Mouse (Mus musculus): ENCODE results near the gene Cct4. TPM values are rescaled to one million over a fixed set of nuclear protein-coding genes. Genes with fewer than 3 reads are reported as not detected.

Cct4 gene
- polyA plus RNA-seq, 1 experiment, result 148 TPM

DNA sequence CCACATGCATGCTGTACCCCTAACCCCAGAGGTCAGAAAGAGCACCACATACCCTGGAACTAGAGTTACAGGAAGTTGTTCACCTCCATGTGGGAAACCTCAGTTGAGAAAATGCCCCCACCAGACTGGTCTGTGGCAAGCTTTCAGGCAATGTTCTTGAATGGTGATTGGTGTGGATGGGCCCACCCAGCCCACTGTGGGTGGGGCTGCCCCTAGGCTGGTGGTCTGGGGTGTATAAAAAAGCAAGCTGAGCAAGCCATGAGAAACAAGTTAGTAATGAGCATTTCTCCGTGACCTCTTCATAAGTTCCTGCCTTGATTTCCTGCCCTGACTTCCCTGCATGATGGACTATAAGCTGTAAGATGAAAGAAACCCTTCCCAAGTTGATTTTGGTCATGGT, 28.2 kb upstream of the Cct4 start:
- no peaks in the 10 kb centered on the region for H3K36me3 ChIP-seq (ENCODE audit: control insufficient read depth, insufficient read depth, low read length)
- H3K4me1 ChIP-seq (ENCODE audit: control insufficient read depth, insufficient read depth, low read length), result no peaks in the 10 kb centered on the region
- H3K27me3 ChIP-seq (replicated peaks; ENCODE audit: control insufficient read depth, insufficient read depth, low read length), result no peaks in the 10 kb centered on the region; the same call in 1 of the 2 replicates
- 97% methylated on average over 1 of the region's 1 CpGs for WGBS
- H3K4me3 ChIP-seq (ENCODE audit: insufficient read depth, low read depth, low read length), result no peak overlapping the region
- no peak overlapping the region for H3K27ac ChIP-seq (ENCODE audit: insufficient read depth, low read depth, low read length)
- no peak for DNase-seq
- TF ChIP-seq CTCF (conservative IDR thresholded peaks at IDR 0.05; ENCODE audit: insufficient read depth, insufficient read length, low read depth, low read length) (no peak), POLR2A (IDR thresholded peaks at IDR 0.05; ENCODE audit: low read depth, low read length) (no peak)

DNA sequence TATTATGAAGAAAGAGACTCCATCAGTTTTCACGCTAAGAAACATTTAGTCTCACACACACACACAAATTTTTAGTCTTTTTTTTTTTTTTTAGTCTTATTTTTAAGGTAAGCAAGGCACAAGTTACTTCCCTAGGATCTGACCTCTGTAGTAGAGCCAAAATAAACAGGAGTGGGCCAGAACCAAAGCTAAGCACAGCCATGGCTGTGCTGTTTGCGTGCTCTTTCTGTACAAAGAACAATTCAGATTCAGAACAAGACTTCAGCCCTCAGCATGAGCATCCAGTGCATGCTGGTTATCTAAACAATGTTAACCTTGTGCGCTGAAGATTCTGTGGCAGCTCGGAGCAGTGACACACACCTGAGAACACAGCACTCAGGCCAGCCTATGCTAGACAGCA, 25.9 kb upstream of the Cct4 start:
- H3K4me3 ChIP-seq (ENCODE audit: insufficient read depth, low read depth, low read length), result no peak overlapping the region
- no peak for DNase-seq
- no peak overlapping the region for H3K27ac ChIP-seq (ENCODE audit: insufficient read depth, low read depth, low read length)
- H3K36me3 ChIP-seq (ENCODE audit: control insufficient read depth, insufficient read depth, low read length), result no peaks in the 10 kb centered on the region
- no peaks in the 10 kb centered on the region; the same call in 1 of the 2 replicates for H3K27me3 ChIP-seq (replicated peaks; ENCODE audit: control insufficient read depth, insufficient read depth, low read length)
- TF ChIP-seq POLR2A (IDR thresholded peaks at IDR 0.05; ENCODE audit: low read depth, low read length) (no peak), CTCF (conservative IDR thresholded peaks at IDR 0.05; ENCODE audit: insufficient read depth, insufficient read length, low read depth, low read length) (no peak)
- no peaks in the 10 kb centered on the region for H3K4me1 ChIP-seq (ENCODE audit: control insufficient read depth, insufficient read depth, low read length)
- WGBS, result 64% methylated on average over 4 of the region's 4 CpGs

DNA sequence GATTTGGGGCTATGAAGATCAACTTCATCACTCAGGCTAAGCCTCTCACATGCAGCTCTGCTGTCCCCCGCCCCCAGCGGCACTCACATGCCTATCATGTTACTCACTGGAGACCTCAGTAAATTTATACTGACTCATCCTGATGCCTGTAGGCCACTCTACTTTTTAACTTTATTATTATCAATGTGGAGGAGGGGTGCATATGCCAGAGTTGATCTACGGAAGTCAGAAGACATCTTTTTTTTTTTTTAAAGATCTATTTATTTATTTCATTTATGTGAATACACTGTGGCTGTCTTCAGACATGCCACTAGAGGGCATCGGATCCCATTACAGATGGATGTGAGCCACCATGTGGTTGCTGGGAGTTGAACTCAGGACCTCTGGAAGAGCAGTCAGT, 24.8 kb upstream of the Cct4 start:
- H3K27me3 ChIP-seq (replicated peaks; ENCODE audit: control insufficient read depth, insufficient read depth, low read length), result no peaks in the 10 kb centered on the region; the same call in 1 of the 2 replicates
- no peaks in the 10 kb centered on the region for H3K4me1 ChIP-seq (ENCODE audit: control insufficient read depth, insufficient read depth, low read length)
- WGBS, result 74% methylated on average over 4 of the region's 4 CpGs
- no peak overlapping the region for H3K4me3 ChIP-seq (ENCODE audit: insufficient read depth, low read depth, low read length)
- TF ChIP-seq CTCF (conservative IDR thresholded peaks at IDR 0.05; ENCODE audit: insufficient read depth, insufficient read length, low read depth, low read length), result 0 out of 2 replicates have a peak, but pooled peaks have one; percentile 7
- TF ChIP-seq POLR2A (IDR thresholded peaks at IDR 0.05; ENCODE audit: low read depth, low read length), result no peak
- H3K36me3 ChIP-seq (ENCODE audit: control insufficient read depth, insufficient read depth, low read length), result no peaks in the 10 kb centered on the region
- no peak overlapping the region for H3K27ac ChIP-seq (ENCODE audit: insufficient read depth, low read depth, low read length)
- no peak for DNase-seq

DNA sequence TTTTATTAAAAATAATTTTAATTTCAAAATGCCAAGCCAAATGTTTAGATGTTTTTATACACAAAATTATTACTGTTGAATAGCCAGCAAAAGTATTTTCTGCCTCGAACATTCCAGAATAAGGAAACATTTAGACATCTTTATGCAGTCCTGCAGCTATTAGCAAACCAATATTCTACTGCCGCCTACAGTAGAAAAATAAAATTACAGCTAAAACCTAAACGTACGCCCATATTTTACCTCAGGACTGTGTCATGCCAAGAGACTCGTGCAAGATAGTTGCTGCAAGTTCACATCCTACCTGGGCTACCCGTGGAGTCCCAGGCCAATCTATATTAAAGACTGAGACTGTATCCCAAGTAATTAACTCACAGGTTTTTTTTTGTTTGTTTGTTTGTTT, 20.8 kb upstream of the Cct4 start:
- Histone ChIP-seq H3K4me3 (ENCODE audit: insufficient read depth, low read depth, low read length) (no peak overlapping the region), H3K4me1 (ENCODE audit: control insufficient read depth, insufficient read depth, low read length) (no peaks in the 10 kb centered on the region; the same call in 1 of the 2 replicates), H3K27ac (ENCODE audit: insufficient read depth, low read depth, low read length) (no peak overlapping the region), H3K36me3 (ENCODE audit: control insufficient read depth, insufficient read depth, low read length) (no peaks in the 10 kb centered on the region), H3K27me3 (replicated peaks; ENCODE audit: control insufficient read depth, insufficient read depth, low read length) (no peaks in the 10 kb centered on the region; the same call in 1 of the 2 replicates)
- DNase-seq, result peak; percentile 51
- 42% methylated on average over 6 of the region's 6 CpGs for WGBS
- TF ChIP-seq CTCF (conservative IDR thresholded peaks at IDR 0.05; ENCODE audit: insufficient read depth, insufficient read length, low read depth, low read length) (no peak), POLR2A (IDR thresholded peaks at IDR 0.05; ENCODE audit: low read depth, low read length) (no peak)

DNA sequence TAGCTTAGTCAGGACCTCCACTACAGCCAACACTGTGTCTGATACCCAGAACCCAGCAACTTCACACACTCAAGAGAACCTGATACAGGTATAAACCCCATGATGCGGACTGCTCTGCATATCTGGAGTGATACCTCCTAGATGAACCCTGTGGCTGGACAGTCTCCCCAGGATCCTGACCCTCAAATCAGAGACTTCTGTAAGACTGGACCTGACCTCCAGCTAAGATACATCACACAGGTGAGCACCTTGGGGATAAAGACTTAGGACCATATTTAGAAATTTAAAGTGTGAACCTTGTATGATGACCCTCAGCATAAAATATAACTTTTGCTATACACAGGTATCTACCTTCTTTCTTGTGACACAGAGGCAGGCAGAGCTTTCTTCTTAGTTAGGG, 19.8 kb upstream of the Cct4 start:
- TF ChIP-seq CTCF (conservative IDR thresholded peaks at IDR 0.05; ENCODE audit: insufficient read depth, insufficient read length, low read depth, low read length) (no peak), POLR2A (IDR thresholded peaks at IDR 0.05; ENCODE audit: low read depth, low read length) (no peak)
- no peaks in the 10 kb centered on the region for H3K36me3 ChIP-seq (ENCODE audit: control insufficient read depth, insufficient read depth, low read length)
- H3K27ac ChIP-seq (ENCODE audit: insufficient read depth, low read depth, low read length), result no peak overlapping the region
- H3K4me3 ChIP-seq (ENCODE audit: insufficient read depth, low read depth, low read length), result no peak overlapping the region
- DNase-seq, result no peak
- WGBS, result 97% methylated on average over 1 of the region's 1 CpGs
- no peaks in the 10 kb centered on the region; the same call in 1 of the 2 replicates for H3K27me3 ChIP-seq (replicated peaks; ENCODE audit: control insufficient read depth, insufficient read depth, low read length)
- H3K4me1 ChIP-seq (ENCODE audit: control insufficient read depth, insufficient read depth, low read length), result peaks cover 2% of the 10 kb centered on the region; the same call in 1 of the 2 replicates

DNA sequence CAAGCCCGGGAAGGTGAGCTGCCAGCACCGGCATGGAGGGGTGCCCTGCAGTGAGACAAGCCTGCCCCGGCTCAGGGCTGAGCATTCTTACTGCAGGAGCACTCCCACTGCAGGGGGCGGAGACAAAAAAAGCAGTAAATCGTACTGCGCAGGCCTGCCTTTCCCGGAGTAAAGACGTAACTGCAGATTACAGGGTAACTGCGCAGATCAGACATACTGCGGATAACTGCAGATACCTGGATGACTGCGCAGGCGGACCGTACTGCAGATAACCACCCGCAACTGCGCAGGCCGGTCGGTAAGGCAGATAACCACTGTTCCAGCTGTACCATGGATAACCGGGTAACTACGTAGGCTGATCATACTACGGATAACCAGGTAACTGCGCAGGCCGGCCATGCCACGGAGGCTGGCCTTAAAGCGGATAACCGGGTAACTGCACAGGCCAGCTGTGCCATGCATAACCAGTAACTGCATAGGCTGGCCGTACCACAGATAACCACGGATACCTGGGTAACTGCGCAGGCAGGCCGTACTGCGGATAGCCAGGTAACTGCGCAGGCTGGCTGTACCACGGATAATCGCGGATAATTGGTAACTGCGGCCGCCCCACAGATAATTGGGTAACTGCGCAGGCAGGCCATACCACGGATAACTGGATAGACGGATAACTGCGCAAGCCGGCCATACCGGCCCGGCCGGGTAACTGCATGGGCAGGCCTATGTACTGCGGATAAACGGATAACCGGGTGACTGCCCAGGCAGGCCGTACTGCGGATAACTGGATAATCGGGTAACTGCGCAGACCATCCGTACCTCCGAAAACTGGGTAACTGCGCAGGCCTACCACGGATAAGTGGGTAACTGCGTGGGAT, 18.2 kb upstream of the Cct4 start, which contains the start of gene Zrsr1:
Gene Zrsr1, plus strand, starts transcription at position 171 of the 875 bp plus-strand sequence.
- H3K27ac ChIP-seq (ENCODE audit: insufficient read depth, low read depth, low read length), result peak within 1 kb of the TSS; percentile 51
- H3K4me3 ChIP-seq (ENCODE audit: insufficient read depth, low read depth, low read length), result peak within 1 kb of the TSS; percentile 84
- no peaks in the 10 kb centered on the region for H3K27me3 ChIP-seq (replicated peaks; ENCODE audit: control insufficient read depth, insufficient read depth, low read length)
- TF ChIP-seq POLR2A (IDR thresholded peaks at IDR 0.05; ENCODE audit: low read depth, low read length) (peak; percentile 87), CTCF (conservative IDR thresholded peaks at IDR 0.05; ENCODE audit: insufficient read depth, insufficient read length, low read depth, low read length) (no peak)
- peak; percentile 89 for DNase-seq
- WGBS, result 57% methylated on average over 56 of the region's 56 CpGs
- peaks cover 4% of the 10 kb centered on the region; the same call in 1 of the 2 replicates for H3K4me1 ChIP-seq (ENCODE audit: control insufficient read depth, insufficient read depth, low read length)
- no peaks in the 10 kb centered on the region for H3K36me3 ChIP-seq (ENCODE audit: control insufficient read depth, insufficient read depth, low read length)

All from kidney, adult 2 months (tissue).